Mouse (Mus musculus): ENCODE results near the gene Lrrc43. TPM values are rescaled to one million over a fixed set of nuclear protein-coding genes. Genes with fewer than 3 reads are reported as not detected.
A peak's percentile ranks its signal among the peaks of the same experiment; 100 is the strongest.
"Not testable (repeated sequence)": the region's sequence is repeated elsewhere in the genome, so short reads cannot be mapped to it uniquely, and the experiment has no call there.

Lrrc43 gene
- polyA plus RNA-seq, 1 experiment from 2014 or later, result 0.06 TPM

DNA sequence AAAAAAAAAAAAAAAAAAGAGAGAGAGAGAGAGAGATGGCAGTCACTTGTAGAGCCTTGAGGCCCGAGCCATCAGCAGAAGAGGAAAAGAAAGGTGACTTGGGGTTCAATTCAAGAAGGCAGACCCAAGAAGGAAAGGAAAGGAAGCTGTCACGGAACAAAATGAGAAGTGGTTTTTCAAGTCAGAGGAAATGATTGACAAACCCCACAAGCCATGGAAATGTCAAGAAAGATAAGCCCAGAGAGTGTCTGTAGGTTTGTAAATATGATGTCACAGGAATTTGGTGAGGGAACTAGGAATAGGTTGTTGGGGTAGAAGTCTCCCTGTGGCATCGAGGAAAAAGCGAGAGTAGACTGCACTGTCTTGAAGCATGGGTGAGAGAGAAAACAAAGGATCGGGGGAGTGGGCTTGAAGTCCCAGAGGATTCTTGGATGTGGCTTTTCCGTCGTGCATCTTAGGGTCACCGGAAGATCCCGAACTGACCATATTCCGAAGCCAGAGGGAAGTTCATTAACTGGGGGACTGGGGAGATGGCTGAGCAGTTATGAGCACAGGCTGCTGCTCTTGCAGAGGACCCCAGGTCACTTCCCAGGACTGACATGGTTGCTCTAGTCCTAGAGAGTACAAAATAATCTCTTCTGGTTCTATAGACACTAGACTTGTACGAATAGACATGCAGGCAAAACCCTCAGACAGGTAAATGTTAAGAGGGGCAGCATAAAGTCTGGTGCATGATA is 1.3 kb upstream of the Lrrc43 start:
- no peak overlapping the region for H3K4me3 ChIP-seq (replicated peaks)
- 80% methylated on average over 11 of the region's 11 CpGs for WGBS
- H3K27me3 ChIP-seq (replicated peaks), result no peaks in the 10 kb centered on the region
- H3K9ac ChIP-seq, result no peak overlapping the region
- H3K36me3 ChIP-seq, result no peaks in the 10 kb centered on the region
- H3K4me1 ChIP-seq, result peaks cover 5% of the 10 kb centered on the region; the same call in 1 of the 2 replicates
- H3K27ac ChIP-seq, result no peak overlapping the region
- H3K9me3 ChIP-seq, result no peaks in the 10 kb centered on the region
- no peak for ATAC-seq (ENCODE audit: insufficient read depth, low FRiP score, low read depth)
- H3K4me2 ChIP-seq, result no peak overlapping the region

DNA sequence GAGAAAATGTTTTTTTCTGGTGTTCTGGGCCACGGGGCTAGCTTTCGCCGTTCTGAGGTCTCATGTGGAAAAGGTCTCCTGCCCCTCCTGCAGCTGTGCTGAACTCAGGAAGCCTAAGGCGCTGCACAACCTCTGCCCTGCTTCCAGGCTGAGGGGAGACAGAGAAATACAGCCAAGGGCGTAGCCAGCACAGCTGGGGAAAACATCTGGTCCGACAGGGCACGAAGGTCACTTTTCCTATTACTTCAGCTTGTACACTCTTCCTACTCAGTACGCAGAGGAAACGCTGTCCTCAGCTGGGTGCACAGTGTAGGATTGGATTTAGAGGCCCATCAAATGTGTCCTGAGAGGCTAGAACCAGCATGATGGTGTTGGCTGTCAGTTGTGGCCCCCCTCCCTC is 830 bp downstream of the Lrrc43 start:
- Histone ChIP-seq H3K4me2 (no peak overlapping the region), H3K4me1 (peaks cover 5% of the 10 kb centered on the region; the same call in 1 of the 2 replicates), H3K36me3 (no peaks in the 10 kb centered on the region), H3K9ac (no peak overlapping the region), H3K27ac (no peak overlapping the region), H3K4me3 (replicated peaks) (no peak overlapping the region), H3K27me3 (replicated peaks) (no peaks in the 10 kb centered on the region), H3K9me3 (no peaks in the 10 kb centered on the region)
- WGBS, result 50% methylated on average over 9 of the region's 9 CpGs
- no peak for ATAC-seq (ENCODE audit: insufficient read depth, low FRiP score, low read depth)

DNA sequence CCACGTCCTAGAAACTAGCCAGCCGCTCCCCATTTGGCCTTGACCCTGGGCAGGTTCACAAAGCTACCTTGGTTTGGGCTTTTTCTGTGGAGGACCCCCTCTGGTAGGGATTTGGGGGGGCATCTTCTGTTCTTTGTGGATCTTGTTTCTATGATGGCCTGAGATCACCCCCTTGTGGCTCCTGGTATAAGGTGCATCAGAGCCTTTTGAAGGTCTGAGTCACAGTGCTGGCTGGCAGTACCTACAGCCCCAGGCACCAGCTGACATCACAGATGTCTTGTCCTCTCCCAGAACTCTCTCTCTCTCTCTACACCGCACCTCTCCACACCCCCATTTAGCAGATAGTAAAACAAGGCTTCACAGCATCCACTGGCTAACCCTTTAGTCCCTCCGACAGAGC is 10.6 kb downstream of the Lrrc43 start:
- Histone ChIP-seq H3K9me3 (no peaks in the 10 kb centered on the region), H3K4me2 (no peak overlapping the region), H3K27ac (no peak overlapping the region), H3K4me3 (replicated peaks) (no peak overlapping the region), H3K9ac (no peak overlapping the region), H3K4me1 (peaks cover 10% of the 10 kb centered on the region; the same call in 1 of the 2 replicates), H3K36me3 (no peaks in the 10 kb centered on the region), H3K27me3 (replicated peaks) (no peaks in the 10 kb centered on the region)
- WGBS, result 43% methylated on average over 4 of the region's 4 CpGs
- no peak for ATAC-seq (ENCODE audit: insufficient read depth, low FRiP score, low read depth)

DNA sequence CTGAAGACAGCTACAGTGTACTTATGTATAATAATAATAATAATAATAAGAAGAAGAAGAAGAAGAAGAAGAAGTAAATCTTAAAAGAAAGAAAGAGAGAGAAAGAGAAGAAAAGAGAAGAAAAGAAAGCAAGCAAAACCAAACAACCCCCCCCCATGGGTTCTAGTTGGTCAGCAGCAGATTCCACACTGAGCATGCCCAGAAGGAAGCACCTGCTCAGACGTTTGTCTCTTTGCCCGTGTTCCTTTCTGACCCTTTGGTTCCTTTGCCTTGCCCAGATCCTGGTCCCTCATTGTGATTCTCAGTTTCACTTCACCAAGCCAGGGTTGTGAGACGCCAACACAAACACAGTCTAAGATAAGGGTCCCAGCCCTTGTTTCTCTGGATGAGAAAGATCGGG is 12.9 kb downstream of the Lrrc43 start:
- Histone ChIP-seq H3K36me3 (no peaks in the 10 kb centered on the region), H3K9ac (no peak overlapping the region)
- 56% methylated on average over 4 of the region's 4 CpGs for WGBS

DNA sequence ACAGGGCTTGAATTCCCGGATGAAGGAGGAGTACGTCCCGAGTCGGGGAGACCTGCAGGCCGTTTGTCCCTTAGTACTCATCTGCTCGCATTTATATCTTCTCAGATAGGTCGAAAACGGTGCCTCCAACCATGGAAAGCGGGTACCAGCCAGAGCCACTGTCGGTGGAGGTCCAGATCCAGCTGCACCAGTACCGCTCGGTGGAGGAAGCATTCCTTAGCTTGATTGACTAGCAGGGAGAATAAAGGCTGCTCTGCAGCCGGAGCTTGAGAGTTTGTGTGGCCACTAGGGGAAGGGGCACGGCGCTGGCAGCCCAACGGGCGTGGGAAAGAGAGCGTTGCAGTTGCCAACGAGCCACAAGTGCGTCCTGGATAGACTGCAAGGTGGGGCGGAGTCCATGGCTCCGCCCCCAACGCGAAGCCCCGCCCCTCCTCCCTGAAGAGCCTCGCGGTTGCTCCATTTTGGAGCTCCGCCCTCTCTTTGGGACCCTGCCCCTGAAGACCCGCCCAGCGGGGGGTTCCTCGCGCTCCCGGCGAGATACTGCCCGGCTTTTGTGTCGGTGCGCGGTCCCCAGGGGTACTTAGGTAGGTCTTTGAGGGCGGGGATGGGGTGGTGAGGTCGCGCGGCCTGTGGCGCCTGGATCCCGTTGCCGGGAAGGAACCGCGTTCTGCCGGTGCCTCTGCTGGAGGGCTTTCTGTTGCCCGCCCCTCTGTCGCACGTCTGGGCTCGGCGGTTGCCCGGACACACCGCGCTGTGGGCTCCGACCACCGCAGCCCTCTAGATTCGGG is 19.0 kb downstream of the Lrrc43 start:
- Histone ChIP-seq H3K4me3 (replicated peaks) (peak overlapping the region; percentile 61), H3K27ac (no peak overlapping the region), H3K4me1 (0 out of 2 replicates have a peak, but pooled peaks cover 4% of the 10 kb centered on the region), H3K36me3 (no peaks in the 10 kb centered on the region), H3K9me3 (no peaks in the 10 kb centered on the region), H3K27me3 (replicated peaks) (peaks cover 24% of the 10 kb centered on the region), H3K9ac (peak overlapping the region; percentile 41; the same call in 1 of the 2 replicates), H3K4me2 (peak overlapping the region; percentile 89)
- WGBS, result under 1% methylated on average over 59 of the region's 59 CpGs
- peak; percentile 91 for ATAC-seq (ENCODE audit: insufficient read depth, low FRiP score, low read depth)

More for the DNA sequence above, 12.9 kb downstream of the Lrrc43 start:
- Histone ChIP-seq H3K4me2 (no peak overlapping the region), H3K4me3 (replicated peaks) (no peak overlapping the region), H3K27me3 (replicated peaks) (peaks cover 3% of the 10 kb centered on the region; the same call in 1 of the 2 replicates), H3K4me1 (peaks cover 10% of the 10 kb centered on the region; the same call in 1 of the 2 replicates), H3K27ac (no peak overlapping the region), H3K9me3 (no peaks in the 10 kb centered on the region)
- no peak for ATAC-seq (ENCODE audit: insufficient read depth, low FRiP score, low read depth)

DNA sequence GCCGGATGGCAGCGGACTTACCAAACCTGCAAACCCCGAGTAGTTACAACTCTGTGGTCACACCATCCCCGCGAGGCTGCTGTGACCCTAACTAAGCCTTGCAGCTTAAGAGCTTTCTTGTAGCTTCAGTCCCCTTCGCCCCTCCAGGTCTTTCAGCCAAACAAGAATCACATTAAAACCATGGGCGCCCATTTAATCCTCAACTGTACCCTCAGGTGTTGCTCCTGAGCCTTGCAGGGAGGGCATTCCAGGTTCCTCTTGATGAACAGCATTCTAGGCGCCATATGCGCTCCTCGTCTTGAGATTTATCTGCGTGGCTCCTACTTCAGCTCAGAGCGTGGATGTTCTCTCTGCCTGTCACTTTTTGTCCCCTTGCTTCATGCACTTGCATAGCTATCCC is 19.8 kb downstream of the Lrrc43 start:
- no peak overlapping the region for H3K27ac ChIP-seq
- peak overlapping the region; percentile 61 for H3K4me3 ChIP-seq (replicated peaks)
- 0 out of 2 replicates have a peak overlapping the region, but pooled peaks have one; percentile 41 for H3K9ac ChIP-seq
- 8% methylated on average over 11 of the region's 12 CpGs for WGBS
- ATAC-seq (ENCODE audit: insufficient read depth, low FRiP score, low read depth), result no peak
- no peaks in the 10 kb centered on the region for H3K9me3 ChIP-seq
- H3K36me3 ChIP-seq, result no peaks in the 10 kb centered on the region
- H3K27me3 ChIP-seq (replicated peaks), result peaks cover 24% of the 10 kb centered on the region
- H3K4me1 ChIP-seq, result 0 out of 2 replicates have a peak, but pooled peaks cover 4% of the 10 kb centered on the region
- H3K4me2 ChIP-seq, result peak overlapping the region; percentile 89

DNA sequence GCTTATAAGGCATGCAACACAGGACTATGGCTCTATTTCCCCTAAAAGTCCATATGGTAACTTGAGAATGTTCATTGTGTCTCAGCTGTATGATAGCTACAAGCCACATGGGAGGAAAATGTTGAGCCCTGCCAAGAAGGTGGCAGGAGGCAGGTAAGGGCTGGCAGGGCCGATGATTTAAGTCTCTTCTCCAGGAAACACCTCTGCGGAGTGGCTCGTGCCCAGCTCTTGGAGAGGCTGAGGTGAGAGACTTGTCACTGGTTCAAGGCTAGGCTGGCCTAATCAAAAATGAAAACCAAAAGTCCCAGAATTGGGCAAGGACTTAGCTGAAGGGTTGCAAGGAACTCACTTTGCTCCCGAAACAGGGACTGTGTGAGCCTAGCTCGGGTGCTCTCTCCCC is 21.1 kb downstream of the Lrrc43 start, which contains the start of gene B3gnt4:
B3gnt4 (plus strand) TSS at position 301 of the 400 bp plus-strand sequence.
- Histone ChIP-seq H3K9ac (no peak within 1 kb of the TSS), H3K36me3 (peaks cover 3% of the 10 kb centered on the region; the same call in 1 of the 2 replicates), H3K27ac (no peak within 1 kb of the TSS), H3K4me2 (no peak within 1 kb of the TSS), H3K9me3 (no peaks in the 10 kb centered on the region), H3K4me1 (0 out of 2 replicates have a peak, but pooled peaks cover 4% of the 10 kb centered on the region), H3K4me3 (replicated peaks) (no peak within 1 kb of the TSS), H3K27me3 (replicated peaks) (peaks cover 24% of the 10 kb centered on the region)
- no peak for ATAC-seq (ENCODE audit: insufficient read depth, low FRiP score, low read depth)
- WGBS, result 81% methylated on average over 5 of the region's 5 CpGs

DNA sequence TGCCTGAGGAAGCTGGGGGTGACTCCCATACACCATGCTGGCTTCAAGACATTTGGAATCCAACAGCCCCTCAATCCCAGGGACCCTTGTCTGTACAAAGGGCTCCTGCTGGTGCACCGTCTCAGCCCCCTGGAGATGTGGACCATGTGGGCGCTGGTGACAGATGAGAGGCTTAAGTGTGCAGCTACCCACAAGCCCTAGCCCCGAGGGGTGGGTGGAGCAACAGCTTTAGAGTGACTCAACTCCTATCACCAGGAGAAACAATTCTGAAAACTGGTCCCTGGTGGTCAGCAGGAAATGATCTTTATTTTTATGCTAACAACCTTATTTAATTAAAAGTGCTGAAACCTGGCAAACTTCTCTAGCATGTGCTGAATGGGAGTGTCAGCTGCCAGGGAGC is 22.3 kb downstream of the Lrrc43 start:
- not testable (repeated sequence) for H3K4me2 ChIP-seq; H3K9ac ChIP-seq; H3K4me1 ChIP-seq; H3K4me3 ChIP-seq (replicated peaks); H3K27ac ChIP-seq; H3K9me3 ChIP-seq; ATAC-seq (ENCODE audit: insufficient read depth, low FRiP score, low read depth)
- 81% methylated on average over 3 of the region's 3 CpGs for WGBS
- H3K27me3 ChIP-seq (replicated peaks), result peaks cover 24% of the 10 kb centered on the region
- peaks cover 11% of the 10 kb centered on the region; the same call in 1 of the 2 replicates for H3K36me3 ChIP-seq

DNA sequence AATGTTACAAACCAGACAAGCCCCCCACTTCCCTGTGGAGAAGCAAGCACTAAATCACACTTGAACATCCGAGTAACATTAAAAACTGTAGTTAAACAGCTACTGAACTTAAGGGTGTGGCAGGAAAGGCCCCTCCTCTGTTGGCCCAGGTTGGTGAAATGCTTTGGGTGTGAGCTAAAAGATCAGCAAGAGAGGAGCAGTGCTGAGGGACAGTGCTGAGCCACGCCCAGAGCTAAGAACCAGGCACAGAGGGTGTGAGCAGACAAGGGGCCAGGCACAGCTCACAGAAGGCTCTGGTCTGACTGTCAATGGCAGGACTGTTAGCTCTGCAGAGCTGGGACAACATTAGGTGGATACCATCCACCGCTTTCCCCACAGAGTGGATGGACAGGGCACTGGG is 23.0 kb downstream of the Lrrc43 start:
- 67% methylated on average over 3 of the region's 3 CpGs for WGBS

DNA sequence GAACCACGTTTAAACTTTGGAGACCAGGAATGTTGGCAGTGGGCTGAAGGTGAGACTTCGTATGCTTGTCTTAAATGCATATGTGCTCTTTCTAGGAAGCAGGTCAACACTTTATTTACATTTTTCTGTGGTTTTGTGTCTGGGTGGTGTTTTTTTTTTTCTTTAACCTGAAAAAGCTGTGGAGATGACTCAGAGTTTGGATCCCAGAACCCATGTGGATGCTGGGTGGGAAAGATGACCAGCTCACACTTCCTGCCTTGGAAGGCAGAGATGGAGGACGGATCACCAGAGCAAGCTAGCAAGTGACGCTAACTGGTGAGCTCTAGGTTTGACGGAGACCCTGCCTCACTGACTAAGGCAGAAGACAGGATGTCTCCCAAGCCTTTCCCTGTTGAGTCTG is 25.8 kb downstream of the Lrrc43 start:
- H3K4me3 ChIP-seq (replicated peaks), result no peak overlapping the region
- H3K9me3 ChIP-seq, result no peaks in the 10 kb centered on the region
- no peak overlapping the region for H3K27ac ChIP-seq
- WGBS, result 81% methylated on average over 5 of the region's 5 CpGs
- 0 out of 2 replicates have a peak, but pooled peaks cover 3% of the 10 kb centered on the region for H3K27me3 ChIP-seq (replicated peaks)
- no peaks in the 10 kb centered on the region for H3K4me1 ChIP-seq
- no peak for ATAC-seq (ENCODE audit: insufficient read depth, low FRiP score, low read depth)
- no peak overlapping the region for H3K4me2 ChIP-seq
- no peak overlapping the region for H3K9ac ChIP-seq
- peaks cover 16% of the 10 kb centered on the region; the same call in 1 of the 2 replicates for H3K36me3 ChIP-seq

More for the DNA sequence above, 23.0 kb downstream of the Lrrc43 start:
- Histone ChIP-seq H3K27ac (no peak overlapping the region), H3K9me3 (no peaks in the 10 kb centered on the region), H3K27me3 (replicated peaks) (peaks cover 20% of the 10 kb centered on the region), H3K4me1 (0 out of 2 replicates have a peak, but pooled peaks cover 4% of the 10 kb centered on the region), H3K9ac (no peak overlapping the region), H3K36me3 (peaks cover 16% of the 10 kb centered on the region; the same call in 1 of the 2 replicates), H3K4me3 (replicated peaks) (no peak overlapping the region), H3K4me2 (no peak overlapping the region)
- no peak for ATAC-seq (ENCODE audit: insufficient read depth, low FRiP score, low read depth)

DNA sequence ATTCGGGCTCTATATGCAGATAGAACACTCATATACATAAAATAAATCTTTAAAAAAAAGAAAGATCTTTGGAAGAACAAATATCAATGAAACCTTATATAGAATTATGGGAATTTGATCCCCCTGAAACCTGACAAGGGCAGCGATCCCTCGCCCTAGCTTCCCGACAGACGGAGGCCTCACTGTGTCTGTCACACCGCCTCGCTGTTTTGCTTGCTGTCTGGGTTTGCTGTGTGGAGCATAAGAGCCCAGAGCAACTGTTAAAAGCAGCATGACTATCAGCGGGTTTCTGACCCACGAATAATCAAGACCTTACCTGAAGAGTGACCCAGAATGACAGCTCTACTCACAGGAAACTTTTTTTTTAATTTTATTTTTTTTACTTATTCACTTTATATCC is 31.6 kb downstream of the Lrrc43 start:
- Histone ChIP-seq H3K4me3 (replicated peaks) (no peak overlapping the region), H3K4me1 (peaks cover 11% of the 10 kb centered on the region; the same call in 1 of the 2 replicates), H3K36me3 (peaks cover 12% of the 10 kb centered on the region; the same call in 1 of the 2 replicates), H3K27ac (no peak overlapping the region), H3K9ac (no peak overlapping the region), H3K9me3 (no peaks in the 10 kb centered on the region), H3K27me3 (replicated peaks) (no peaks in the 10 kb centered on the region), H3K4me2 (no peak overlapping the region)
- ATAC-seq (ENCODE audit: insufficient read depth, low FRiP score, low read depth), result no peak
- 89% methylated on average over 9 of the region's 9 CpGs for WGBS
